In genomic region chr9:83924878-83925687, GRCm38 (mm10) we compare ENCODE assay signal across 8 mouse cellular contexts. TPM values are rescaled to one million over a fixed set of nuclear protein-coding genes. Genes with fewer than 3 reads are reported as not detected.
A peak's percentile ranks its signal among the peaks of the same experiment; 100 is the strongest.
DNase-seq lines count a peak whose midpoint lies in the region; ATAC-seq and TF ChIP-seq lines count a peak whose summit lies in the region.

Bckdhb (plus strand) TSS chr9:83925145.

- peak; percentile 96 for ATAC-seq in heart, embryonic 11.5 days (replicated peaks; ENCODE audit: insufficient number of reproducible peaks, low FRiP score, low TSS enrichment)
- ATAC-seq in kidney, embryonic 16.5 days (ENCODE audit: low FRiP score, low TSS enrichment): peak; percentile 99

- peak; percentile 98 for DNase-seq in brain, embryonic 14.5 days (ENCODE audit: low read depth)
- DNase-seq in liver, adult 2 months (ENCODE audit: extremely low read depth, low read depth, low spot score): peak; percentile 78
- peak; percentile 95 for DNase-seq in splenic B cell, adult 2 months (ENCODE audit: low read depth, low spot score)

- H3K27me3 ChIP-seq in C2C12 (ENCODE audit: control insufficient read depth, insufficient read depth, insufficient read length) (no peaks in the 10 kb centered on the region), myocyte (ENCODE audit: control insufficient read depth, insufficient read depth, insufficient read length) (no peaks in the 10 kb centered on the region)
- no peaks in the 10 kb centered on the region for H3K27me3 ChIP-seq in erythroblast, embryonic 14.5 days (ENCODE audit: control insufficient read depth)
- no peaks in the 10 kb centered on the region for H3K27me3 ChIP-seq in heart, embryonic 11.5 days (ENCODE audit: control insufficient read depth, insufficient read depth, low read length)
- H3K27me3 ChIP-seq in kidney, embryonic 16.5 days (ENCODE audit: insufficient read depth, low read length): no peaks in the 10 kb centered on the region
- no peaks in the 10 kb centered on the region for H3K27me3 ChIP-seq in liver, adult 2 months (ENCODE audit: control insufficient read depth, insufficient read depth, low read length)
- H3K27me3 ChIP-seq in splenic B cell, adult 2 months (ENCODE audit: control insufficient read depth, insufficient read depth, low read length, poor library complexity, severe bottlenecking): no peaks in the 10 kb centered on the region

- under 1% methylated on average over 46 of the region's 46 CpGs for WGBS in heart, embryonic 11.5 days (ENCODE audit: insufficient replicate concordance)
- WGBS in kidney, embryonic 16.5 days: 1% methylated on average over 46 of the region's 46 CpGs
- WGBS in liver, adult 2 months: 2% methylated on average over 46 of the region's 46 CpGs

- no peak within 1 kb of the TSS for H3ac ChIP-seq in C2C12 (ENCODE audit: control insufficient read depth, insufficient read length, low read depth)
- no peak within 1 kb of the TSS for H3ac ChIP-seq in myocyte (ENCODE audit: control insufficient read depth, insufficient read length)

- H3K9me3 ChIP-seq in erythroblast, embryonic 14.5 days (ENCODE audit: control insufficient read depth, low read length): no peaks in the 10 kb centered on the region
- H3K9me3 ChIP-seq in heart, embryonic 11.5 days (replicated peaks; ENCODE audit: control insufficient read depth, low read length): no peaks in the 10 kb centered on the region
- no peaks in the 10 kb centered on the region for H3K9me3 ChIP-seq in kidney, embryonic 16.5 days (ENCODE audit: low read length)

- H3K79me3 ChIP-seq in C2C12 (ENCODE audit: low read depth): no peaks in the 10 kb centered on the region

- peak within 1 kb of the TSS; percentile 82 for H3K9ac ChIP-seq in heart, embryonic 11.5 days (ENCODE audit: low read depth, low read length)
- H3K9ac ChIP-seq in kidney, embryonic 16.5 days (replicated peaks; ENCODE audit: low read length): peak within 1 kb of the TSS; percentile 83
- H3K9ac ChIP-seq in liver, adult 2 months (ENCODE audit: low read depth, low read length): peak within 1 kb of the TSS; percentile 94

- peaks cover 11% of the 10 kb centered on the region for H3K4me1 ChIP-seq in erythroblast, embryonic 14.5 days (ENCODE audit: control insufficient read depth)
- no peaks in the 10 kb centered on the region for H3K4me1 ChIP-seq in heart, embryonic 11.5 days (ENCODE audit: control insufficient read depth, insufficient read depth, low read length)
- H3K4me1 ChIP-seq in kidney, embryonic 16.5 days (ENCODE audit: insufficient read depth, low read length): peaks cover 5% of the 10 kb centered on the region
- peaks cover 17% of the 10 kb centered on the region for H3K4me1 ChIP-seq in liver, adult 2 months (ENCODE audit: control insufficient read depth, insufficient read depth, low read length)

- H3K79me2 ChIP-seq in C2C12 (ENCODE audit: control insufficient read depth, insufficient read depth): no peaks in the 10 kb centered on the region
- peaks cover 13% of the 10 kb centered on the region for H3K79me2 ChIP-seq in liver, adult 2 months (ENCODE audit: control insufficient read depth, insufficient read depth, low read length)
- H3K79me2 ChIP-seq in myocyte (ENCODE audit: control insufficient read depth, insufficient read depth): no peaks in the 10 kb centered on the region

- H3K36me3 ChIP-seq in C2C12 (ENCODE audit: control insufficient read depth, insufficient read depth) (no peaks in the 10 kb centered on the region), myocyte (ENCODE audit: control insufficient read depth, insufficient read depth) (no peaks in the 10 kb centered on the region)
- H3K36me3 ChIP-seq in erythroblast, embryonic 14.5 days (ENCODE audit: control insufficient read depth): no peaks in the 10 kb centered on the region
- no peaks in the 10 kb centered on the region for H3K36me3 ChIP-seq in heart, embryonic 11.5 days (ENCODE audit: control insufficient read depth, insufficient read depth, low read length)
- no peaks in the 10 kb centered on the region for H3K36me3 ChIP-seq in kidney, embryonic 16.5 days (ENCODE audit: insufficient read depth, low read length)
- H3K36me3 ChIP-seq in liver, adult 2 months (ENCODE audit: control insufficient read depth, insufficient read depth, low read length): no peaks in the 10 kb centered on the region; the same call in 1 of the 2 replicates
- no peaks in the 10 kb centered on the region for H3K36me3 ChIP-seq in splenic B cell, adult 2 months (ENCODE audit: control insufficient read depth, insufficient read depth, low read length, poor library complexity, severe bottlenecking)

- TF ChIP-seq POLR2A in brain, embryonic 14.5 days (IDR thresholded peaks at IDR 0.05; ENCODE audit: borderline replicate concordance, extremely low read depth, insufficient read depth, insufficient read length, poor library complexity, severe bottlenecking): peak; percentile 58
- peak; percentile 79 for TF ChIP-seq POLR2A in liver, adult 2 months (IDR thresholded peaks at IDR 0.05; ENCODE audit: extremely low read depth, insufficient read depth, low read length)
- TF ChIP-seq POLR2A in myocyte (IDR thresholded peaks at IDR 0.05; ENCODE audit: insufficient read length, low read depth): no peak

- peak within 1 kb of the TSS; percentile 18 for H3K4me3 ChIP-seq in C2C12 (ENCODE audit: insufficient read depth, poor library complexity, severe bottlenecking)
- H3K4me3 ChIP-seq in erythroblast, embryonic 14.5 days (replicated peaks): peak within 1 kb of the TSS; percentile 68
- H3K4me3 ChIP-seq in heart, embryonic 11.5 days (ENCODE audit: low read depth, low read length): peak within 1 kb of the TSS; percentile 81
- H3K4me3 ChIP-seq in kidney, embryonic 16.5 days (ENCODE audit: low read length): peak within 1 kb of the TSS; percentile 82
- peak within 1 kb of the TSS; percentile 87 for H3K4me3 ChIP-seq in liver, adult 2 months (ENCODE audit: insufficient read depth, low read depth, low read length)
- peak within 1 kb of the TSS; percentile 9 for H3K4me3 ChIP-seq in myocyte

- H3K4me2 ChIP-seq in heart, embryonic 11.5 days: peak within 1 kb of the TSS; percentile 85
- peak within 1 kb of the TSS; percentile 82 for H3K4me2 ChIP-seq in kidney, embryonic 16.5 days (replicated peaks; ENCODE audit: low read depth, low read length)
- H3K4me2 ChIP-seq in myocyte (ENCODE audit: low read depth): peak within 1 kb of the TSS; percentile 24

- no peak for TF ChIP-seq CTCF in C2C12 (IDR thresholded peaks at IDR 0.05; ENCODE audit: control insufficient read depth, insufficient read depth, insufficient read length)
- TF ChIP-seq CTCF in brain, embryonic 14.5 days (IDR thresholded peaks at IDR 0.05; ENCODE audit: borderline replicate concordance, extremely low read depth, insufficient read depth, insufficient read length): no peak
- TF ChIP-seq CTCF in liver, adult 2 months (IDR thresholded peaks at IDR 0.05; ENCODE audit: low read depth, low read length): no peak

- H3K27ac ChIP-seq in heart, embryonic 11.5 days (ENCODE audit: low read depth, low read length): no peak within 1 kb of the TSS
- H3K27ac ChIP-seq in kidney, embryonic 16.5 days (ENCODE audit: low read length): no peak within 1 kb of the TSS
- peak within 1 kb of the TSS; percentile 92 for H3K27ac ChIP-seq in liver, adult 2 months (replicated peaks; ENCODE audit: insufficient read depth, low read depth, low read length)

TF ChIP-seq in C2C12, 6 proteins besides CTCF, POLR2A, EP300 and RAD21:
- no peak for TF ChIP-seq FOSL1 (IDR thresholded peaks at IDR 0.05; ENCODE audit: insufficient read depth, low read length, poor library complexity, severe bottlenecking)
- TF ChIP-seq MYOD1 (IDR thresholded peaks at IDR 0.05; ENCODE audit: control insufficient read depth, insufficient read length, low read depth): no peak
- TF ChIP-seq MYOG (IDR thresholded peaks at IDR 0.05; ENCODE audit: control insufficient read depth, extremely low read depth, insufficient read length): no peak
- TF ChIP-seq MAX (IDR thresholded peaks at IDR 0.05): no peak
- no peak for TF ChIP-seq USF1 (IDR thresholded peaks at IDR 0.05; ENCODE audit: low read depth)
- TF ChIP-seq CEBPB (IDR thresholded peaks at IDR 0.05; ENCODE audit: low read depth): no peak

TF ChIP-seq in myocyte, 11 proteins besides CTCF, POLR2A, EP300 and RAD21:
- TF ChIP-seq TCF12 (IDR thresholded peaks at IDR 0.05; ENCODE audit: insufficient read depth, poor library complexity, severe bottlenecking) (no peak), CEBPB (IDR thresholded peaks at IDR 0.05; ENCODE audit: insufficient read depth, poor library complexity, severe bottlenecking) (no peak), USF1 (IDR thresholded peaks at IDR 0.05; ENCODE audit: low read depth) (no peak), E2F4 (IDR thresholded peaks at IDR 0.05; ENCODE audit: insufficient read depth) (no peak), MAX (IDR thresholded peaks at IDR 0.05; ENCODE audit: low read depth) (no peak)

RNA-seq across cellular contexts. Expression of gene Bckdhb, which starts in this region (rescaled TPM):
- polyA plus RNA-seq in C2C12 (2012; fragmentation: generic; extraction: Trizol): 1.8 TPM
- polyA plus RNA-seq in brain, embryonic 14.5 days (2012; rRNA removed): 21.9 and 27.6 TPM in 2 replicates
- polyA plus RNA-seq in erythroblast, embryonic 14.5 days (2012): 0.17 and 0.19 TPM in 2 replicates
- polyA plus RNA-seq in heart, embryonic 11.5 days (2014; fragmentation: Nextera tagmentation; extraction: Ambion mirVana): 46.2 and 49.9 TPM in 2 replicates
- polyA plus RNA-seq in kidney, embryonic 16.5 days (2015; fragmentation: Nextera tagmentation; extraction: Ambion mirVana): 51.2 and 57.0 TPM in 2 replicates
- 85.8 and 99.6 TPM in 2 replicates for total RNA-seq in liver, adult 2 months (2014; rRNA removed)
- 66.0 and 76.8 TPM in 2 replicates for polyA plus RNA-seq in liver, adult 2 months (2012; rRNA removed)
- 4.3 TPM for polyA plus RNA-seq in myocyte (2012; fragmentation: generic; extraction: Trizol)

Comparison
In these comparisons a context has a peak if more than half of its experiments do, and no peak if none do; other contexts are left out.
1. H3K4me3 ChIP-seq: peak in every context shown above with its lines; median percentile 87 in liver, adult 2 months; 82 in kidney, embryonic 16.5 days; 81 in heart, embryonic 11.5 days; 68 in erythroblast, embryonic 14.5 days; 18 in C2C12; 9 in myocyte.
2. H3K4me2 ChIP-seq: peak in every context shown above with its lines; median percentile 85 in heart, embryonic 11.5 days; 82 in kidney, embryonic 16.5 days; 24 in myocyte.